Mouse (Mus musculus) left cerebral cortex, adult 2 months (tissue): Measurements from ENCODE around the gene Plekhg5. TPM values are rescaled to one million over a fixed set of nuclear protein-coding genes. Genes with fewer than 3 reads are reported as not detected.

Source experiments
- DNase-seq, 2 experiments: peaks; one replicate each; pipeline ENCODE4 v3.0.0; 2021 to 2022; ENCODE audit warnings: low spot score in 2 of 2, mixed read lengths in 1 of 2; ENCODE audit errors: extremely low spot score in 1 of 2
- H3K27ac ChIP-seq: fragments of 200-600 bp; 2 replicates; pipeline ENCODE4 v1.8.1; 2022
- H3K4me3 ChIP-seq: fragments of 200-600 bp; 2 replicates; pipeline ENCODE4 v1.8.1; 2022
- CTCF ChIP-seq: fragments of 200-600 bp; IDR thresholded peaks from 2 replicates; pipeline ENCODE4 v1.8.1; 2022; ENCODE audit warnings: antibody characterized with exemption, mild to moderate bottlenecking, moderate library complexity
- intact Hi-C: fragments of 180-260 bp; cut with DNase I; formaldehyde crosslinking; loops from one replicate; pipeline ENCODE4 v1.15.1; 2025
- total RNA-seq, 2 experiments: library from RNA; stranded (reverse); gene quantifications; 2 replicates each; pipeline ENCODE4 v1.2.3; 2021

Gene Plekhg5
- total RNA-seq, 2 experiments from 2014 or later, result 89.1 to 101 TPM

GRCm38 (mm10) chr4:152103025-152103424 is 30.7 kb downstream of the Plekhg5 start:
- H3K4me3 ChIP-seq, result no peak overlapping the region
- no peak overlapping the region; the same call in 1 of the 2 replicates for H3K27ac ChIP-seq
- peak; percentile 78 to 82 for DNase-seq
- peak; percentile 83 for TF ChIP-seq CTCF
- intact Hi-C loops, result no loop called here

- Histone ChIP-seq H3K4me3 (no peak overlapping the region), H3K27ac (peak overlapping the region; percentile 24; the same call in 1 of the 2 replicates)
- DNase-seq, result no peak
- TF ChIP-seq CTCF, result peak; percentile 27
- intact Hi-C loops, result no loop called here
Measured at GRCm38 (mm10) chr4:152106746-152107145, 34.4 kb downstream of the Plekhg5 start.

- Histone ChIP-seq H3K4me3 (peak overlapping the region; percentile 21; the same call in 1 of the 2 replicates), H3K27ac (peak overlapping the region; percentile 44; the same call in 1 of the 2 replicates)
- intact Hi-C loops, result no loop called here
- no peak for TF ChIP-seq CTCF
- no peak for DNase-seq
Measured at GRCm38 (mm10) chr4:152107493-152107892, 35.2 kb downstream of the Plekhg5 start.

- TF ChIP-seq CTCF, result no peak
- H3K4me3 ChIP-seq, result peak overlapping the region; percentile 21; the same call in 1 of the 2 replicates
- peak overlapping the region; percentile 44; the same call in 1 of the 2 replicates for H3K27ac ChIP-seq
- peak; percentile 60 to 78 for DNase-seq
- intact Hi-C loops, result no loop called here
Measured at GRCm38 (mm10) chr4:152107971-152108509, 35.7 kb downstream of the Plekhg5 start.

GRCm38 (mm10) chr4:152108673-152109072 is 36.4 kb downstream of the Plekhg5 start:
- DNase-seq, result no peak
- intact Hi-C loops, result no loop called here
- no peak for TF ChIP-seq CTCF
- no peak overlapping the region for H3K4me3 ChIP-seq
- H3K27ac ChIP-seq, result no peak overlapping the region; the same call in 1 of the 2 replicates

GRCm38 (mm10) chr4:152109509-152109908 is 37.2 kb downstream of the Plekhg5 start:
- Histone ChIP-seq H3K4me3 (no peak overlapping the region), H3K27ac (no peak overlapping the region)
- no peak for DNase-seq
- TF ChIP-seq CTCF, result peak; percentile 30
- intact Hi-C loops, result no loop called here

- H3K4me3 ChIP-seq, result no peak overlapping the region
- intact Hi-C loops, result no loop called here
- DNase-seq, result no peak
- H3K27ac ChIP-seq, result no peak overlapping the region
- no peak for TF ChIP-seq CTCF
Measured at GRCm38 (mm10) chr4:152110689-152111088, 38.4 kb downstream of the Plekhg5 start.

GRCm38 (mm10) chr4:152112329-152112728 is 40.0 kb downstream of the Plekhg5 start:
- DNase-seq, result no peak
- TF ChIP-seq CTCF, result no peak
- intact Hi-C loops, result no loop called here

GRCm38 (mm10) chr4:152114080-152114479 is 41.8 kb downstream of the Plekhg5 start:
- Histone ChIP-seq H3K27ac (no peak overlapping the region), H3K4me3 (no peak overlapping the region)
- no peak for DNase-seq
- no peak for TF ChIP-seq CTCF
- intact Hi-C loops, result no loop called here

More at GRCm38 (mm10) chr4:152112329-152112728, 40.0 kb downstream of the Plekhg5 start:
- no peak overlapping the region for H3K4me3 ChIP-seq
- H3K27ac ChIP-seq, result no peak overlapping the region

GRCm38 (mm10) chr4:152115921-152116612 is 43.8 kb downstream of the Plekhg5 start, which contains the start of gene Tnfrsf25:
Gene Tnfrsf25 (plus strand): TSS chr4:152115934.
- intact Hi-C loops, result no loop called here
- Histone ChIP-seq H3K27ac (no peak within 1 kb of the TSS), H3K4me3 (no peak within 1 kb of the TSS)
- no peak for TF ChIP-seq CTCF
- no peak for DNase-seq

- intact Hi-C loops, result no loop called here
- no peak for DNase-seq
- no peak overlapping the region for H3K27ac ChIP-seq
- H3K4me3 ChIP-seq, result no peak overlapping the region
- TF ChIP-seq CTCF, result no peak
Measured at GRCm38 (mm10) chr4:152117538-152117937, 45.2 kb downstream of the Plekhg5 start.
